Mouse (Mus musculus) E14TG2a.4 (cell line): Measurements from ENCODE around the gene Fat3.

Experiments
- H3K27me3 ChIP-seq: 2 replicates; pipeline ENCODE4 v1.6.1; 2014; ENCODE audit warnings: low read length, control low read depth; ENCODE audit not compliant: insufficient read depth
- H3K36me3 ChIP-seq: 2 replicates; pipeline ENCODE4 v1.6.1; 2014; ENCODE audit warnings: low read length, control low read depth; ENCODE audit not compliant: insufficient read depth
- H3K4me1 ChIP-seq: replicated peaks from 2 replicates; pipeline ENCODE4 v1.6.1; 2014; ENCODE audit warnings: low read depth, low read length, control low read depth
- H3K4me3 ChIP-seq: replicated peaks from 2 replicates; pipeline ENCODE4 v1.5.1; 2014; ENCODE audit warnings: mild to moderate bottlenecking, low read length
- H3K9me3 ChIP-seq: 2 replicates; pipeline ENCODE4 v1.6.1; 2014; ENCODE audit warnings: low read length, control low read depth
- CTCF ChIP-seq: conservative IDR thresholded peaks from 2 replicates; pipeline ENCODE4 v1.5.1; 2014; ENCODE audit warnings: low read length
- NANOG ChIP-seq: IDR thresholded peaks from 2 replicates; pipeline ENCODE4 v1.6.1; 2014; ENCODE audit warnings: borderline replicate concordance, low read length, mixed read lengths
- POU5F1 ChIP-seq: IDR thresholded peaks from 2 replicates; pipeline ENCODE4 v1.6.1; 2014; ENCODE audit warnings: low read length, borderline replicate concordance

Gene Fat3

DNA sequence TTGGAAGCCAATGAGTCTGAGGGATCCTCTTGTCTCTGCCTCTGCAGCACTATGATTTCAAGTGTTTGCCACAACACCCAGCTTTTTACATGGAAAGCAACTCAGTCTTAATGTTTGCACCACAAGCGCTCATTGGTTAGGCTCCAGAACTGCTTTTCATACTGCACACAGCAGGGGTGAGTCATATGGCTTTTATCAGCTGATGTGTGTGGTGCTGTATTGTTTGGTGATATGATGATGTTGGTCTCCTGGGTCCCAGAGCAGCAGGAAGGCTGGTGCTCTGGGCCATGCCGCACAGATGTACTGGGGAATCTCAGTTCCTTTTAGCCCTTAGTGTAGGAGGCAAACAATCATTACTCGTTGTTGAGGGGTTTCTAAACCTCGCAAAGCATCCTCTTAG is 190.8 kb downstream of the Fat3 start:
- Histone ChIP-seq H3K4me3 (no peak overlapping the region), H3K36me3 (no peaks in the 10 kb centered on the region), H3K4me1 (peaks cover 14% of the 10 kb centered on the region), H3K27me3 (no peaks in the 10 kb centered on the region), H3K9me3 (no peaks in the 10 kb centered on the region)
- TF ChIP-seq POU5F1 (no peak), CTCF (no peak), NANOG (no peak)

GRCm38 (mm10) chr9:16307789-16308188 is 193.3 kb downstream of the Fat3 start:
- TF ChIP-seq POU5F1: no peak
- TF ChIP-seq CTCF: no peak
- no peak for TF ChIP-seq NANOG
- Histone ChIP-seq H3K9me3 (no peaks in the 10 kb centered on the region), H3K4me3 (no peak overlapping the region), H3K27me3 (no peaks in the 10 kb centered on the region), H3K36me3 (no peaks in the 10 kb centered on the region), H3K4me1 (no peaks in the 10 kb centered on the region)

DNA sequence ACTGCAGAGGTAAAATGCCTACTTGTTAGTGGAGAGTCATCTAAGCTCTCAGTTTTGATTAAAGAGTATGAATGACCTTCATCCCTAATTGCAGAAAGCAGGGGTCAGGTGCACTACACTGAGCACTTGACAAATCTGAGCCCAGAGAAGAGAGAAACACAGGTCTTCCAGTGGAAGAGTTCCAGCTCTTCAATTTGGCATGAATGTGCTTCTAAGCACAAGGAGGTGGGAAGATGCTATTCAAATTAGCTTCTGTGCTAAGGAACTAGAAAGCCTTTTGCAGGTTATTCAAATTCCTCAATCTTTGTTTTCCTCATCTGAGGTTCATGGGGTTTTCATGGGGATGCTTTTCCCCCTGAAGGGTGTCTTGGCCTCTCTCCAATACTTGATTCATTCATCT is 194.9 kb downstream of the Fat3 start:
- Histone ChIP-seq H3K9me3 (no peaks in the 10 kb centered on the region), H3K27me3 (no peaks in the 10 kb centered on the region), H3K4me3 (no peak overlapping the region), H3K36me3 (no peaks in the 10 kb centered on the region), H3K4me1 (no peaks in the 10 kb centered on the region)
- TF ChIP-seq POU5F1 (no peak), NANOG (no peak), CTCF (no peak)

DNA sequence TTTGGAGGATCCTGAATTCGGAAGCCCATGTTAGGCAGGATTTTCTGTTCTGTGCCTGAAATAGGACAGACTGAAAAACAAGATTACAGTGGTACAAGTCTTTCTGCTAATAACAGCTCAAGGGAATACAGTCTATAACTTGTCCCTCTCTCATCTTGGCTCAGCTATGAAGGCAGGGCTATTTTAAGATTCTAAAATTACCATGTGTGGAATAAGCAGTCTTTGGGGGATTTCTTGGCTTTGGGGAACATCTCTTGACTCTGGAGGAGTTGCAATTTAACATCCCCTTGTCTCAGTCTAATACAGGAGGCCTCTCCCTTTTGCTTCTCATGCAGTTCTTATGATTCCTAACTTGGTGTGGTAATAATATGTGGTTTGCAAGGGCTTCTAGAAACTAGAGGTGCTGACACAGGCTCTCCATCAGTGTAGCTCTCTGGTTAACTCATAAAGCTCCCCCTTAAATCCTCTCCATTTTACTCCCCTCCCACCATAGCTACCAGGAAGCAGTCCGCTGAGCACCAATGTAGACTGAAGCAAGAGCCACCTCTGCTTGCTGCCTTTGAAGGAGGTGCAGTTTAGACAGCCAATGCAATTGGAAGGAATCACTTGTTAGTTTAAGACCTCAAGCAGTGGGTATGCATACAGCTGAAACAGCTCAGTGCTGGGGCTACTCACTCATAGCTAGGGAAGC is 195.5 kb downstream of the Fat3 start:
- no peaks in the 10 kb centered on the region for H3K4me1 ChIP-seq
- TF ChIP-seq CTCF: no peak
- TF ChIP-seq NANOG: no peak
- TF ChIP-seq POU5F1: no peak
- H3K9me3 ChIP-seq: no peaks in the 10 kb centered on the region
- no peaks in the 10 kb centered on the region for H3K27me3 ChIP-seq
- H3K36me3 ChIP-seq: no peaks in the 10 kb centered on the region
- H3K4me3 ChIP-seq: no peak overlapping the region

GRCm38 (mm10) chr9:16304949-16305348 is 196.1 kb downstream of the Fat3 start:
- Histone ChIP-seq H3K27me3 (no peaks in the 10 kb centered on the region), H3K9me3 (no peaks in the 10 kb centered on the region), H3K4me1 (no peaks in the 10 kb centered on the region), H3K36me3 (no peaks in the 10 kb centered on the region), H3K4me3 (no peak overlapping the region)
- TF ChIP-seq CTCF (no peak), POU5F1 (no peak), NANOG (no peak)

GRCm38 (mm10) chr9:16302484-16302883 is 198.6 kb downstream of the Fat3 start:
- H3K36me3 ChIP-seq: no peaks in the 10 kb centered on the region
- H3K27me3 ChIP-seq: no peaks in the 10 kb centered on the region
- no peak for TF ChIP-seq CTCF
- no peak overlapping the region for H3K4me3 ChIP-seq
- H3K9me3 ChIP-seq: no peaks in the 10 kb centered on the region
- no peaks in the 10 kb centered on the region for H3K4me1 ChIP-seq

GRCm38 (mm10) chr9:16297935-16298334 is 203.2 kb downstream of the Fat3 start:
- Histone ChIP-seq H3K4me1 (no peaks in the 10 kb centered on the region), H3K4me3 (no peak overlapping the region), H3K27me3 (no peaks in the 10 kb centered on the region), H3K36me3 (no peaks in the 10 kb centered on the region), H3K9me3 (no peaks in the 10 kb centered on the region)
- TF ChIP-seq CTCF (no peak), NANOG (no peak)

DNA sequence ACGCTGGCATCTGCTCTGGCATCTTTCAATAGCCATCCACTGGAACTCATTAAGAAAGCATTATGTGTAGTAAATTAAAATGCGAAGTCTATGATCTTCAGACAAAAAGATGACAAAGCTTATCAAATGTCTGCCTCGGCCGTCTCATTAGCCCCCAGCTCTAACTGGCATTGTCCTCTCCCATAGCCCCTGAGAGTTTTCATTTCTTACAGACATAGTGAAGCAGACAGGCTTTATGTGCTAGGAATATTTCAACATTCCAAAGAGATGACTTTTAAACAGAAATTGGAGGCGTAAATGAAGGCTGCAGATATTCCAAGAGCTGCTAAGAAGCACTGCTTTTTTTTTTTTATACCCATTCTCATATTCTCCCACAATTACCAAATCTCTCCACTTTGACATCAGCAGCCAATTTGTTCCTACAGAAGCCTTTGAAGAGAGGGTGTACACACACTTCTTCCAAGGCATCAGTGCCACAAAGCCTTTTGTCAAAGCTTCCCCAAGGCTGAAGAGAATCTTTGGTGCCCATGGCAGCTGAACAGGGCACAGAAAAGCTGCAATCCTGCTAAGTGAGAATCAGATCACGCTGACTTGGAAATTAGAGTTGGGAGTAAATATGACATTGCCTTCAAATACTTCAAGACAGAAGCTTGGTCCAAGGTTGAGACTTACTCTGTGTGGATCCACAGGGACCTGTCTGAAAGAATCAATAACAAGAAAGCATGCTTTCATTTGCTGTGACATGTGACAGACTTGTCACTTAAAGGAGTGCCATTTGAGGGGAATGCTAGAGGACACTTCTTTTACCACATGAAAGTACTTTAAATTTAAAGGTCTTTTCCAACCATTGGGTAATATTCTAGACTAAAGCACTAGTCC is 206.9 kb downstream of the Fat3 start:
- no peaks in the 10 kb centered on the region for H3K36me3 ChIP-seq
- H3K27me3 ChIP-seq: no peaks in the 10 kb centered on the region
- TF ChIP-seq POU5F1: no peak
- TF ChIP-seq CTCF: no peak
- TF ChIP-seq NANOG: no peak
- no peak overlapping the region for H3K4me3 ChIP-seq
- H3K9me3 ChIP-seq: no peaks in the 10 kb centered on the region
- H3K4me1 ChIP-seq: no peaks in the 10 kb centered on the region

GRCm38 (mm10) chr9:16292492-16292891 is 208.6 kb downstream of the Fat3 start:
- no peaks in the 10 kb centered on the region for H3K36me3 ChIP-seq
- no peaks in the 10 kb centered on the region for H3K27me3 ChIP-seq
- TF ChIP-seq POU5F1 (no peak), NANOG (no peak), CTCF (no peak)
- H3K9me3 ChIP-seq: no peaks in the 10 kb centered on the region
- no peaks in the 10 kb centered on the region for H3K4me1 ChIP-seq
- H3K4me3 ChIP-seq: no peak overlapping the region
